Mouse (Mus musculus): ENCODE data around the gene Ssr2. TPM values are rescaled to one million over a fixed set of nuclear protein-coding genes. Genes with fewer than 3 reads are reported as not detected.

Gene Ssr2
- total RNA-seq, 4 experiments from 2014 or later, result 86.4 to 96.0 (median 90.1) TPM

DNA sequence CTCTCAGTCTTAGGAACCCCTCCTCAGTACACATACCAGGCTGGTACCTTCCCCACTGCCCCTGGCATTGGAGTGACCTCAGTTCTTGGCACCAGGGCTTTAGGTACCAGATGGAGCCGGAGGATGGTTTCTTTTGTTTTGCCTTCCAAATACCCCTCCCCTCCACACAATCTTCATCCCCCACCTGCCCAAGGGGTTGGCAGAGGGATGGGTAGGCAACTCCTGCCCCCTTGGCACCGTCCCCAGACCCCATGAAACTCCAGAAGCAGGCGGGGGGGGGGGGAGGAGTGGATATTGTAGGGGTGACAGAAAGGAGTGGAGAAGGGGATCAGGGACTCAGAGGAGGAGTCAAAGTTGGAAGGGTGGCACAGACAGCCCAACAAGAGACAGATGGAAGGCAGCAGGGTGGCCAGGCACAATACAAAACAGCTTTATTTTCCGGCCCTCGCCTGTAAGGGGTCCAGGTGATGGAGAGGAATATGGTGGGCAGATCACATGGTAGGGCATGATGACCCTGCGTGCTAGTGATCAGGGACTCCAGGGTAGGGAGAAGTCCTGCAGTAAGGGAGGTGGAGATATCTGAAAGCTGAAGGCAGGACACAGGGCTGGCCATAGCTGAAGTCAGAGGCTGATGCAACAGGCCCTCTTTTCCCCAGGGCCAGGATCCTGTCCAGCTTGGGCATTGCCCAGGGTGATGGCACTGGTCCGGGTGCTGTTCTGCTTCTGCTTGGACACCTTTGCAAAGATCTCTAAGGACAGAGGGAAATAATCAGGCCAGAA is 33.9 kb upstream of the Ssr2 start:
- DNase-seq (ENCODE audit: low spot score in 2 of 2), result no peak

DNA sequence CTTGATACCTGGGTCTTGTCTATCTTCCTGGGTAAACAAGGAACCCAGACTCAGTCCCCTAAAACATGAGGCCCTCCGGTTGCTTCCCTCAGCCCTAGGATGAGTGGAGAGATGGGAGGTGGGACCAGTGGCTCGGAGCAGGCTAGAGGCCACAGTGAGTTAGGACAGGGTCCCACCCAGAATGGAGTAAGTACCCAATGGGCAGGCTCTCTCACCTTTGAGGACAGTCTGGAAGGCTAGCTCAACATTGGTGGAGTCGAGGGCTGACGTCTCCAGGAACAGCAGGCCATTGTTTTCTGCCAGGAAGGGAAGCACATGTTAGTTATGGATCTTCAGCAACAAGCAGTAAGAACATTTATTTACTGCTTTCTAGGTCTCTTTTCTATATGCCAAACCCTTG is 33.2 kb upstream of the Ssr2 start:
- no peak for DNase-seq (ENCODE audit: low spot score in 2 of 2)

DNA sequence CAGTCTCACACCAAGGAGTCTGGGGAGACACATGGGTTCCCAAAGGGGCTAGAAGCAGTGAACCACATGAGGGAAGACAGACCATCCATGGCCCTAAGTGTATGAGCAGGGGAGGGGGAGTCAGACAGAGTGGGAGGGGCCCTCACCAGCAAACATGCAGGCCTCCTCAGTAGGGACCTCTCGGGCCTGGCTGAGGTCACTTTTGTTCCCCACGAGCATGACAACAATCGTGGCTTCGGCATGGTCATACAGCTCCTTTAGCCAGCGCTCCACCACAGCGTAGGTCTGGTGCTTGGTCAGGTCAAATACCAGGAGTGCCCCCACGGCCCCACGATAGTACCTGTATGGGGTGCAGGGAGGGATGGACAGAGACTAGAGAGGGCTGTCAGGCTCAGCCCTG is 32.5 kb upstream of the Ssr2 start:
- DNase-seq (ENCODE audit: low spot score in 2 of 2), result no peak

DNA sequence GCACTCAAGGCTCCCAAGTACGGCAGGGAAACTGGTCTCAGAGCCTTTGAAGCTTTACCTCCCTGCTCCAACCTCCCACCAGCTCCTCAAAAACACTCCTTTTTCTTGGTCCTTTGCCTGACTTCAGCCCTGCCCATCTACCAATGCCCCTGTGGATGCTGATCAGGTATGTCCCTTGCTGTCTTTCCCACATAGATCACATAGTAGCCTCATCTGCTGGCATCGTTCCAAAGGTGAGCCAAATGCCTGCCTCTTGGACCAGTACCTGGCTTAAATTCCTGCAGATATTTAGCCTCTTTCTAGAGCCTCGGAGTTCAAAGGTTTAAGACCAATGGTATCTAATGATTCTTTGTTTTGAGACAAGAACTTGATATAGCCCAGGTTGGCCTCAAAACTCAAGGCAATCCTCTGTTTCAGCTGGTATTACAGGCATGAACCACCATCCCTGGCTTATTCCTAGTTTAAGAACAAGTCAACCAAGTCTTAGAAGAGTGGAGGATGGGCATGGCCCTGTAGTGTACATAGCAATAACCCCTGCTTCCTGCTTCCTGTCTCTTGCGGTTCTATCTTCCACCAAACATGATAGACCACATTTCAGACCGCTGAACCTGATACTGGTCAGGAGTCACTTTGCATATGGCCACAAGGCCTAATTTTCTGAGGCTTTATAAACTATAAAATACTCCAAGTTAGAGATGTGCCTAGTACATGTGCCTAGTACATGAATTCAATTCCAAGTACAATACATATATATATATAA is 31.8 kb upstream of the Ssr2 start:
- no peak for DNase-seq (ENCODE audit: low spot score in 2 of 2)

DNA sequence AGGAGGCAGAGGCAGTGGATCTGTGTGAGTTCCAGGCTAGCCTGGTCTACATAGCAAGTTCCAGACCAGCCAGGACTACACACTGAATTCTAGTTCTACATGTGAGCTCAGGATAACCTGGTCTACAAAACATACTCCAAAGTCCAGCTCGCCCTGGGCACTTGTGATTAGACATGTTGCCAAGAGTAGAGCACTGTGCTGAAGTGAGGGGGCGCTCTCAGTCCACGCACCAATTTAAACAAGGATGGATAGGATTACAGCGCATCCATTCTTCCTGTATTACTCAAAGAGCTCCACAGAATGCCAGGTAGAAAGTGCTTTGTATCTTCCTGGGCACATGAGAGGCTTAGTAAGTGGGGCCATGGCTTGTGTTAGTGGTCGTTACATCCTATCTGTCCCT is 31.2 kb upstream of the Ssr2 start:
- no peak for DNase-seq (ENCODE audit: low spot score in 2 of 2)

DNA sequence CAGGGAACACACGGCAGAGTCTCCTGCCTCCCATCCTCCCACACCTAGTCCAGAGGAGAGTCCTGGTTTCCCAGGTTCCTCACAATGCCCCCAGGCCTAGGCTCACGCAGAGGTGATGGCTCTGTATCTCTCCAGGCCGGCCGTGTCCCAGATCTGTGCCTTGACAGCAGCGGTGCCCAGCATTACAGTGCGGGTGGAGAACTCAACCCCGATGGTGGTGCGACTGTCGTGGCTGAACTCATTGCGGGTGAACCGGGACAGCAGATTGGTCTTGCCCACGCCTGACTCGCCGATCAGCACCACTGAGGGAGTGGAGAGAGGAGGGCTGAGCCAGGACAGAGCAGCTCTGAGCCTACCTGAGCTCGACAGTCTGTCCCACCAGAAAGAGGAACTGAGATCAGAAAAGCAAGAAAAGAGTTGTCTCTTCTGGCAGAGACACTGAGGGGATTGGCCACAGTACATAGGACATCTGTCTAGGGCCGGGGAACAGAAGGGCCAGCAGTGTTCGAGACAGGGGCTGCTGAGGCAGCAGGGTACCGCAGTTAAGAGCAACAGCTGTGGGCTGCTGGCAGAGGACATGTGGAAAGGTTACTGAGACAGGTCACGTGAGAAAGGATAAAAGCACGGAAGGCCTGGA is 30.6 kb upstream of the Ssr2 start:
- DNase-seq (ENCODE audit: low spot score in 2 of 2), result no peak

DNA sequence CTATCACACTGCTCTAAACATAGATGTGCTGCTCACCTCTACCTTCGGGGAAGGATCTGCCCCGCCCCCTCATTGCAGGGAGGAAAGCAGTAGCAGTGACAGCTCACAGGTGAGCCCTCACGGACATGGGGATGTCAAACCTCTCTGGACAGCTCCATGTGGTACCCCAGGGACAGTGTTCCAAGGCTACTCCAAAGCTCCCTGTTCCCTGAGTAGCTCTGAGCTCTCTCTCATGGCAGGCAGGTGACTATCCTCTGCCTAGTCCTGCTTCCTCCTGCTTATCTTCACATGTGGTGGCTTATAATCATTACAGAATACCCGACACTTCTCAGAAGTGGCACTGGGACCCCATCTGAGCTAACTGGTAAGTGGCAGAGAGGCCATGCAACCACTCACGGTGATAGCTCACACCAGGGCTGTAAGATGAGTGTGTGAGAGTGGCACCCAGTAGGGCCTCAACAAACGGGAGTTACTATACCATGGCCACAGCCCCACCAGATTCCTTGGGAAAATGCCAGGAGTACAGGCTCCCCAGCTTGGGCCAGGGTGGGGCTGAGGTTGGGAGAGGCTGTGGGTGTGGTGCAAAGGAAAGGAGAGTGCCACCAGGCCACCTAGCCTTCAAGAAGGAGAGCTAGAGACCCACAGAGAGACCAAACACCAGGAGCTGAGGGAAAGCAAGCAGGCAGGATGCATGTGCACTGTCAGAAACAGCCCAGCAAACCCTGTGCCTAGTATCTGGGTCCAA is 28.8 kb upstream of the Ssr2 start:
- no peak for DNase-seq (ENCODE audit: low spot score in 2 of 2)

DNA sequence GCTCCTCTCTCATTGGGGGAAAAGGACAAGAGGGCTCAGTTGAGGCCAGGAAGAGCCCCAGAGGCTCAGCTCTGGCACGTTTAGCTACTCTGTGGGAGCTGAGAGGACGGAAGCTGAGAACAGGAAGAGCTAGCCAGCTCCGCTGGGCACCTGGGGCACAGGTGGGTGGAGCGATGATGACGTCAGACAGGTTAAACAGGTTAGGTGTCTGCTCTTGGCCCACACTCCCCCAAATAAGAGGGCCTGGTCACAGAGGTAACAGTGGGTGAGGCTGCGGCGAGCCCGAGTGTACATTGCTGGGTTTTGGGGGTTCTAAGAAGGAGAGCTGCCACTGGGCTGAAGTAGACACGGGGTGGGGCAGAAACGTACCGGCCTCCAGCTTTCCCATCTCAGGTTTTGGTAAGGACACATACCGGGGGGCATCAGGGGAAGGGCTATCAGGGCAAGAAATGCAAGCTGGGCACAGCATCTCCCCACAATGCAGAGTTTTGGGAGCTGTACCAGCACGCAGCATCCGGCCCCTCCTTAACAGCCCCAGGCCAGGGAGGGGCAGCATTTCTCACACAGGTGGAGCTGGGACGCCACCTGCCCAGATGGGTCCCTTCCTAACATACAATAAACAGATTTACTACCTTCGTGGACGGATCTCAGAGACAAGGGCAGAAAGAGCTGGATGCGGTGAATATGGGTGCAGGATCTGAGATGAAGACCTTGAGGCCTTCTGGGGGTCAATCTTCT is 27.3 kb upstream of the Ssr2 start, which contains the start of gene Rab25:
Gene Rab25, minus strand, starts transcription at position 121 of the 738 bp plus-strand sequence.
- DNase-seq (ENCODE audit: low spot score in 2 of 2), result no peak

DNA sequence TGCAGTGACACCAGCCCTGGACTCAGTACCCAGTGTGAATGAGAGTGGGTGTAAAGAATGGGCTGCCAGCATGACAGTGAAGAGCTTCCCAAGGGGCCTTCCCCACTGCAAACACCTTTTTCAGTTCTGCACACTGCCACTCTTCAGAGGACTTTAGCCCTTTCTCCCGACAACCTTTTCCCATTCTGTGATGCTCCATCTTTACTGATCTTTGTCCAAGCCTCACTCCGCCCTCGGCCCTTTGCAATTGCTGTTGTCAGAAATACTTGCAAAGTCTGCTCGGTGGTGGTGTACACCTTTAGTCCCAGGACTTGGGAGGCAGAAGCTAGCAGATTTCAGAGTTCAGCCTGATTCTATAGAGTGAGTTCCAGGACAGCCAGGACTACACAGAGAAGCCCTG is 24.1 kb upstream of the Ssr2 start:
- DNase-seq (ENCODE audit: low spot score in 2 of 2), result no peak

DNA sequence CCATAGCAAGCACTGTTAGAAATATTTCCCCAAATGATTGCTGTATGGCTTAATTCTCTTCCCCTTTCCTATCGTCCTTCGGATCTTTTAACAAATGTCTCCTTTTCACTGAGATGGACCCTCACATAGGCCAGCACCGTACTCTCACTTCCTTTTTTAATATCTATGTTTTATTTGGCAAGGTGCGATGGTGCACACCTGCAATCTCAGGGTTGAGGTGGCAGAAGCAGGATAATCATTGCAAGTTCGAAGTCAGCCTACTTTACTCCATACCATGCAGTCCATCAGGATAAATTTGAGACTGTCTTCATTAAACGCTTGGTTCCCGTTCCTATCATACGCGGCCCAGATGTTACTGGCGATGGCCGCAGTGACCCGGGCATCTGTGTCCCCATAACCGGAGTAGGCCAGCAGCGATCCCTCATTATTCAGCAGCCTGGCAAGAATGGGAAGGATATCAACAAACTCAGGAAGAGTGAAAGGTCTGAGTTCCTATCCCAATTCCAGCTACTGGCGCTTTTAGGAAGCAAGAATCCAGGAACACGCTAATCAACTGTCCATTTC is 23.5 kb upstream of the Ssr2 start:
- DNase-seq (ENCODE audit: low spot score in 2 of 2), result no peak

DNA sequence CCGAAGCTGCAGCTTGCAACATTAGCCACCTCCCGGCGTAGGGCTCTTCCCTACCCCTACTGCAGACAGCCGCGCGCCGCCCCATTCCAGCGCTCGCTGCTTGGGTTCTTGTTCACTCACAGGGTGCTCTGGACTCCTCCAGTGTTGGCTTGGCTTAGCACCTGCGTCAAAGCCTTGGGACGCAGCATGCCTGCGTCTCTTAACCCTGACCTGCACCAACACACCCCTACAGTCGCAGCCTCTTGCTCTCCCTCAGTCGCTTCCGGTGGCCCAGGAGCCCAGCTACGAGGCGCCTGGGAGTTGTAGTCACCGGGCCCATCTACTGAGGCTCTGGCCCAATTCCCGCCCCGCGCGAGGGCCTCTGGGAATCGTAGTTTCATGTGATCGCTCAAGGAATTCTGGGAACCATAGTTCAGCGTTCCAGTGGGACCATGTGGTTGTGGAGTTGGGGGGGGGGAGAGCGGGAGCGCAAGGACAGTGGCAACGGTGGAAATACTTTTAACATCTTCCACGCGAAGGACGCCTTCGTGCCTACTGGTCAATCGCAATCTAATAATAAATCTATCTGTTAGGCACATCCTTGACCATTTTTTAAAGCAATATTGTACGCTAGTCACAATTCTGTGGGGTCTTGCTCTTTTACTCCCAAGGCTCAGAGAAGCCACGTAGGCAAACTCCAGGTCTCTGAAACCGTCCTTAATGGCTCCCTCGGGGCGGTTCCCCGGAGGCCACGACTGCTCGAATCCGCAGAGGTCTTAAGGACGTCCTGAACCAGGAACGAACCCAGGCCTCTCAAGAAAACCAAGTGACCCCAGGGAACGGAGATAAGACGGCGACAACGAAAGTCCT is 22.8 kb upstream of the Ssr2 start, which contains the start of gene Lamtor2:
Gene Lamtor2, minus strand, starts transcription at position 399 of the 849 bp plus-strand sequence.
- peak; percentile 97 to 98 for DNase-seq (ENCODE audit: low spot score in 2 of 2)

DNA sequence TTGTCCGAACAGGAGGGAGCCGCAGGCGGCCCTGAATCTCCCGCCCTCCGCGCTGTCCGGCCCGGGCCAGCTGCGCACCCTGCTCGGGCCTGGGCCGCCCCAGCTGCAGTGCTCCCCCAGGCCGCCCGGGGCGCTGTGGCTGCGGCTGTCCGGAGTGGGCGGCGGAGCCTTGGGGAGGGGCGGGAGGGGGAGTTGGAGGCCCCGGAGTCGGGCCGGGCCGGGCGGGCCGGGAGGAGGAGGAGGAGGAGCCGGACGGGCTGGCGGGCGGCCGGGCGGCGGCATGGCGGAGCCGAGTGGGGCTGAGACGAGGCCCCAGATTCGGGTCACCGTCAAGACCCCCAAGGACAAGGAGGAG is 22.2 kb upstream of the Ssr2 start, which contains the start of gene Ubqln4:
Gene Ubqln4, plus strand, starts transcription at position 234 of the 355 bp plus-strand sequence.
- DNase-seq (ENCODE audit: low spot score in 2 of 2), result peak; percentile 63 to 85

DNA sequence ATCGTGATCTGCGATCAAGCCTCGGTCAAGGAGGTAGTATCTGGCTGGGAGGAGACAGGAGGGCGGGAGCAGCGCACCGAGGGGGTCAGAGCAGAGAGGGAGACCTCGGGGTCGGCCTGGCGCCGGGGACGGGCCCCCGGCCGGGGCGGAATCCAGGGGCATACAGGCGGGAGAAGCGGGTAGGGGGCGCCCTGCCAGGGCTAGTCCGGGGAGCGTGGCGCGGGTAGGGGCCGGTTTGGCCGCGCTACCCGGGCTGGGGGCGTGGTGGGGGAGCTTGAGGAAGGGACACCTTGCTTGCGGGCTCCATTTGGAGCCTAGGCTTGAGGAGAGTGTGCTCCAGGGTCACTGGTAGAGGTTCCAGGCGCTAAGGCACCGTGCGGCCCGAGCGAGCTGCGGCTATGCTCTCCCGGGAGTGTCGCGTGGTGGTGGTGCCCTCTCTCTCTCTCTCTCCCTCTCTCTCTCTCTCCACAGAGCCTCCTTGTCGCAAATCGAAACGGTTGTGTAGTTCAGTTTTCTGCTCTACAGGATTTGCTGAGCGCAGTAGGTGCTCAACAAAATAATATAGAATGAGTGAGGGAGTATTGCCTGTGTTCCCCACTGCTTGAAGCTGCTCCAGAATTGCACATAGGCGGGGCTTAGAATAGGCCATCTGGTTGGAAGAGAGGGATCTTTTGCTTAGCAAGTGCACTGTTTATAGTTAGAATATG is 21.6 kb upstream of the Ssr2 start:
- peak; percentile 34 to 57 for DNase-seq (ENCODE audit: low spot score in 2 of 2)

DNA sequence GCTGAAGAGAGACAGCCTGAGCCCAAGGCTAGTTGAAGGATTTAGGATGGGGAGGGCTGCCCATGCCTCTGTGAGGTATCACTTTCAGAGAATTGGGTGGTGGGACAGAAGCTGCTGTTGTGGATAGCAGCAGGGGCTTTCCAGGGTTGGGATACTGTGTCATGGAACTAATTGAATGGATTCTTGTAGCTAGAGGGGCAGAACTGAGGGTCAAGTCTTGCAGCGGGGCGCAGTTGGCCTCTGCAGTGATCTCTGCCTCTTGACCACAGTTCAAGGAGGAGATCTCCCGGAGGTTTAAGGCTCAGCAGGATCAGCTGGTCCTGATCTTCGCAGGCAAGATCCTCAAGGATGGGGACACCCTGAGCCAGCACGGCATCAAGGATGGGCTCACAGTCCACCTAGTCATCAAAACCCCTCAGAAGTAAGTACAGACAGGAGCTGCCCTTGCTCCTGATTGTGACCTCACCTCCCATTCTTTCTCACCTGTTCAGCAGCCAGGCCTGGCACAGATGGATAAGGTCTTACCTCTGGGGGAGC is 20.5 kb upstream of the Ssr2 start:
- DNase-seq (ENCODE audit: low spot score in 2 of 2), result no peak

DNA sequence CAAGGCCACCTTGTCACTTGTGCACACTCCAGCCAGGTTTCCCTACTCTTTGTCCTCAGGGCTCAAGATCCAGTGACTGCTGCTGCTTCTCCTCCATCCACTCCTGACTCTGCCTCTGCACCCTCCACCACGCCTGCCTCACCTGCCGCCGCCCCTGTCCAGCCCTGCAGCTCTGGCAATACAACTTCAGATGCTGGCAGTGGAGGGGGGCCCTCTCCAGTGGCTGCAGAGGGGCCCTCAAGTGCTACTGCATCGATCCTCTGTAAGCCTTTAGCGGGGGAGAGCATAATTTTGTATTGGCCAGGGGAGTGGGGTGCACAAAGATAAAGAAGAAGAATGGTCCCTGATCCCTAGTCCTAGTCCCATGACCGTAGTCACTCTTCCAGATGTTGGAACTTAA is 19.9 kb upstream of the Ssr2 start:
- DNase-seq (ENCODE audit: low spot score in 2 of 2), result no peak

DNA sequence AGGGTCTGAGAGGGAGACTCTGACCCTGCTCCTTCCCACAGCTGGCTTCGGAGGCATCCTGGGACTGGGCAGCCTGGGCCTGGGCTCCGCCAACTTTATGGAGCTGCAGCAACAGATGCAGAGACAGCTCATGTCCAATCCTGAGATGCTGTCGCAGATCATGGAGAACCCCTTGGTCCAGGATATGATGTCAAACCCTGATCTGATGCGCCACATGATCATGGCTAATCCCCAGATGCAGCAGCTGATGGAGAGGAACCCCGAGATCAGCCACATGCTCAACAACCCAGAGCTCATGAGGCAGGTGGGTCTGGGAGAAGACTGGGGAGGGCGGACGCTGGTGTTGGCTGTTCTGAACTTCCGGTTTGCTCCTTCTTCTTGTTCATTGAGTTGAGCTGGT is 19.1 kb upstream of the Ssr2 start:
- DNase-seq (ENCODE audit: low spot score in 2 of 2), result no peak

DNA sequence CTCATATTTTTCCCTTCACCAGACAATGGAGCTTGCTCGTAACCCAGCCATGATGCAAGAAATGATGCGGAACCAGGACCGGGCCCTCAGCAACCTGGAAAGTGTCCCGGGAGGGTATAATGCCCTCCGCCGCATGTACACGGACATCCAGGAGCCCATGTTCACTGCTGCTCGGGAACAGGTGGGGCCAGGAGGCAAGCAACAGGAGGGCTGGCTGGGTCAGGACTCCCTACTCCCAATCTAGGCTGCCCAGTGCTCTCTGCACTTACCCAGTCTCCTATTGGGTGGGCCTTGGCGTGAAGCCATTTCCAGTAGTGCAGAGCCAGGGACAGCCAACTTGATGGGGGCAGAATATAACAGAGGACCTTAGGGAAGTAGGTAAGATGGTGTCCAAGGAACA is 16.1 kb upstream of the Ssr2 start:
- no peak for DNase-seq (ENCODE audit: low spot score in 2 of 2)

DNA sequence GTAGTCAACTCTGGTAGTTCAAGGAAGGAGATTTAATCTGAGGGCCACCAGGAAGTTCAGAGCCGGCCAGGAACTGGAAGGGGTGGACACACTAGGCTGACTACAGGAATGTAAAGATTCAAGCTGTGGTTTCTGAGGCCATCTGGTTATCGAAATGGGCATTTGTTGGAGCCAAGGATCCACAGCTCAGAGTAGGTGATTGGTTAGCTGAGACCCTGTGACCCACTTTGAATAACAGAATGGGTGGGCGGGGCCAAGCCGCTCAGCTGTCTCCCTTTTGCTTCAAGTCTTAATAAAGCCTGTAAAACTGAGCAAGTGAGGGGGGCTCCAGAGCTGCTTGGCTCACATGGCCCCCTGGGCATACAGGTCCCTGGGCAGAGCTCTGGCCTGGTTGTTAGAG is 13.7 kb upstream of the Ssr2 start:
- no peak for DNase-seq (ENCODE audit: low spot score in 2 of 2)

DNA sequence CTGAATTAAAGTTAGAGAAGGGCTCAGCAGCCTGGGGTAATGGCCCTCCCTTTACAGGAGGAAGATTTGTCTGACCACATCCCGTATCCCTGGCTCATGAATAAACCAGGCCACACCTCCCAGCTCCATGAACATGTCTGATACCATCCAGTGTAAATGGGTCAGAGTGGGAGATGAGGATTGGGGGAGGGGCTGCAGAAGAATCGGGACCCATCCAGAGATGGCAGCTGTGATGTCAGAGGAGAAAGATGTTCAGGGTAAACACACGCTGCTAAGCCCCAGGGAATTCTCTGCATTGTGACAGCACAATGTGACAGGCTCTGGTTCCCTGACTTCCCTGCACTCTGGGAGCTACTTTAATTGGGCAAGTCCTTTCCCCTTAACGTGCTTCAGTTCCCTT is 12.2 kb upstream of the Ssr2 start:
- DNase-seq (ENCODE audit: low spot score in 2 of 2), result no peak
